Mouse (Mus musculus) urinary bladder, postnatal 0 days (tissue): ENCODE results near the gene Shank1. TPM values are rescaled to one million over a fixed set of nuclear protein-coding genes. Genes with fewer than 3 reads are reported as not detected.

ENCODE experiments used
- polyA plus RNA-seq: library from polyadenylated mRNA; unstranded; fragments of >200 nt; fragmentation: Nextera tagmentation; extraction: Ambion mirVana; gene quantifications from 2 replicates; pipeline ENCODE4 v1.2.1, GENCODE M21; 2015

Shank1 gene
- 1.1 and 1.2 TPM in 2 replicates for polyA plus RNA-seq

GRCm38 (mm10) chr7:44309475-44310284 lies at the start of gene Shank1:
Gene Shank1 (plus strand): TSS chr7:44310253.

GRCm38 (mm10) chr7:44261147-44261546 lies 48.9 kb upstream of the Shank1 start, which contains the start of gene Gm15517:
Gene Gm15517 (plus strand): TSS chr7:44261447.

DNA sequence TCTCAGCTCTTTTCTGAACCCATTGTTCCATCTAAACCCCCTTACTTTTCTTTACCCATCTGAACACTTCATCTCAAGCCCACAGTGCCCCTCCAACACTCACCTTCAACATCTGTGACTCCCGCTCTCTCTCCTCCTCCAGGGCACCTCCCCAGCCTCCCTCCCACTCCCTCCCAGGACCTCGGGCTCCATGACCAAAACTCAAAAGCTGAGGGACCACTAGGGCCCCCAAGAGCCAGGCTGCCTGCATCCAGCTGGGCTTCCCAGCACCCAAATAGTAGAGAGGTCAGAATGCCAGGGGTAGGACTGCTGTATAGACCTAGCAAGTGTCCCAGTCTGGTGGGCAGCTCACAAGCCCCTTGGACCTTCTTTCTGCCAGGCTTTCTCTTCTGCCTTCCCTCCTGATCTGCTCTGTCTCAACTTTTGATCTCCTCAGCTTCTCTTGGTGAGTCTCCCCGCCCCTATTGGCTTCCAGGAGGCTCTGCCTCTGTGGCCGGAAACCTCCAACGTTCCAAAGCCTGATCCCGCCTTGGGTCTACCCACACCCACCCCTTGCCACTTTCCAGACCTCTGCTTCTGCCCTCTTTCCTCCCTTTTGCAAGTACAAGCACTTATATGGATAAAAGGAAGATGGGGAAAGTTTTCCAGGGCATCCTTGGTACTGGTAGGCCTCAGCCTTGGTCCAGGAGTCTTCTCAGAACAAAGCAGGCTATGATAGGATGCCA lies 3.4 kb upstream of the Shank1 start, which contains the start of gene Clec11a:
Gene Clec11a, minus strand, starts transcription at position 387 of the 725 bp plus-strand sequence.

GRCm38 (mm10) chr7:44383980-44384715 lies 74.1 kb downstream of the Shank1 start, which contains the start of gene Syt3:
Gene Syt3 (plus strand): TSS chr7:44384102.

DNA sequence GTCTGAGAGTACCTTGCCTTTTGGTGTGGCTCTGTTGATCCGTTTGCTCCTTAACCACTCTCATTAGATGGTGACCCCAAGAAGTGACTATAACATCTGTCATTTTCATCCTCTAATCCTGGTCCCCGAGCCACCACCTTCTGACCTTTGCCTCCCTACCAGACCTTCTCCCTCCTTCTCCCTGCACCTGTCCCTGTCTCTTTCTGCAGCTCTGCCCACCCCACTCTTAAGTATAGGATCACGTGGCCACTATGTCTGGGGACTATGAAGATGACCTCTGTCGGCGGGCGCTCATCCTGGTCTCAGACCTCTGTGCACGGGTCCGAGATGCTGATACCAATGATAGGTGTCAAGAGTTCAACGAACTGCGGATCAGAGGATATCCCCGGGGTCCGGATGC lies 75.7 kb downstream of the Shank1 start, which contains the start of gene 1700008O03Rik:
Gene 1700008O03Rik, minus strand, starts transcription at position 101 of the 400 bp plus-strand sequence.

Other genes with a start within 250 kb of the Shank1 start
- gene Klk1b21, start 207.9 kb upstream of the Shank1 start, polyA plus RNA-seq: not detected in 2 replicates
- gene Klk1b22, start 197.6 kb upstream of the Shank1 start, polyA plus RNA-seq: not detected in 2 replicates
- not detected in 2 replicates for gene Klk1b16, start 173.5 kb upstream of the Shank1 start, polyA plus RNA-seq
- not detected in 2 replicates for gene Klk1b24, start 122.0 kb upstream of the Shank1 start, polyA plus RNA-seq
- not detected in 2 replicates for gene Klk1b3, start 112.1 kb upstream of the Shank1 start, polyA plus RNA-seq
- gene Klk1b4, start 102.8 kb upstream of the Shank1 start, polyA plus RNA-seq: not detected in 2 replicates
- gene Klk1b5, start 94.3 kb upstream of the Shank1 start, polyA plus RNA-seq: not detected in 2 replicates
- not detected in 2 replicates for gene Klk1, start 84.9 kb upstream of the Shank1 start, polyA plus RNA-seq
- gene Gm36864, start 74.1 kb upstream of the Shank1 start, polyA plus RNA-seq: not detected in 2 replicates
- gene 1700028J19Rik, start 63.6 kb upstream of the Shank1 start, polyA plus RNA-seq: 0.71 and 1.4 TPM in 2 replicates
- 55.7 and 58.6 TPM in 2 replicates for gene 2410002F23Rik, start 63.5 kb upstream of the Shank1 start, polyA plus RNA-seq
- not detected in 2 replicates for gene Acp4, start 52.9 kb upstream of the Shank1 start, polyA plus RNA-seq
- not detected in 2 replicates for gene Gm15517, start 48.8 kb upstream of the Shank1 start, polyA plus RNA-seq
- gene Clec11a, start 3.4 kb upstream of the Shank1 start, polyA plus RNA-seq: 13.6 and 16.2 TPM in 2 replicates
- gene Syt3, start 73.8 kb downstream of the Shank1 start, polyA plus RNA-seq: 0.48 and 0.58 TPM in 2 replicates
- 0.60 and 0.81 TPM in 2 replicates for gene 1700008O03Rik, start 75.6 kb downstream of the Shank1 start, polyA plus RNA-seq
- 0.13 and 0.26 TPM in 2 replicates for gene Lrrc4b, start 118.8 kb downstream of the Shank1 start, polyA plus RNA-seq
- 0.27 TPM in 1 of 2 replicates, not detected in the other for gene Aspdh, start 155.1 kb downstream of the Shank1 start, polyA plus RNA-seq
- gene Josd2, start 157.7 kb downstream of the Shank1 start, polyA plus RNA-seq: 51.6 and 59.9 TPM in 2 replicates
- gene Emc10, start 186.3 kb downstream of the Shank1 start, polyA plus RNA-seq: 73.9 and 76.8 TPM in 2 replicates
- 8.0 and 10.1 TPM in 2 replicates for gene Fam71e1, start 186.3 kb downstream of the Shank1 start, polyA plus RNA-seq
- 0.30 and 0.82 TPM in 2 replicates for gene Mybpc2, start 214.4 kb downstream of the Shank1 start, polyA plus RNA-seq
- gene Spib, start 221.8 kb downstream of the Shank1 start, polyA plus RNA-seq: 0.05 TPM in 1 of 2 replicates, not detected in the other
- gene Pold1, start 238.6 kb downstream of the Shank1 start, polyA plus RNA-seq: 20.1 and 23.8 TPM in 2 replicates
- gene Nr1h2, start 243.7 kb downstream of the Shank1 start, polyA plus RNA-seq: 65.2 and 69.4 TPM in 2 replicates